Mouse (Mus musculus): Measurements from ENCODE around the gene Itga5. TPM values are rescaled to one million over a fixed set of nuclear protein-coding genes. Genes with fewer than 3 reads are reported as not detected.

Itga5 gene
- total and polyA plus RNA-seq, 2 experiments from 2014 or later, result 3.8 to 6.8 TPM

DNA sequence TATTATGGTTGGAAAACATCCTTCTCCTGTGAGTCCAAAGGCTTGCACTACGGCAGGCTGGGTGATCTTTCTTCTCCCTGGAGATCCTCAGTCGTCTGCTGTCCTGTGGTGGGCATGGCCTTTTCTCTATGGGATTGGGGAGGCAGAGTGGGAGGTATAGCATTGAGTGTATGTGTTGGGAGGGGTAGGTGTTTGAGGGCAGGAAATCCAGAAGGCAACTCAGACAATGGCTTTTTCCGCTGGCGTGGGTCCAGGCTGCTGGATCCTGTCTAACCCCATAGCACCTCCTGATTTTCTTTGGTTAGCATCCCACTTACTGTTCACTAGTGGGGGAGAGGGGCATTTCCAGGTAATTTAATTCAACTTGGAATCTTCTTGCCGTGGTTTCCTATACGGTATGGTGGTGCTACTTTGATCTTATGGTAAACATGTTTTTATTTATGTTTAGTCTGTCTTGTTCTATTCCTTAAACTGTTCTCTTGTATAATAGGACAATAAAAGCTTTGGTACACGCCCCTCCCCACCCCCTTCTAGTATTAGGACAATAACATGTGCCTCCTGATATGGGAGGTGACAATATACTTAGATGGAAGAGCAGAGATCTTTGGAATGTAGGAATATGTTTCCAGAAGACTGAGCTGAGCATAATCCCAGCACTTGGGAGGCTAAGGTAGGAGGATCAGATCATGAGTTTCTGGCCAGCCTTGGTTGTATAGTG, 17.4 kb upstream of the Itga5 start:
- Histone ChIP-seq H3K4me1 (ENCODE audit: insufficient read depth, low read length) (no peaks in the 10 kb centered on the region), H3K4me3 (ENCODE audit: low read depth, low read length) (no peak overlapping the region), H3K27me3 (ENCODE audit: insufficient read depth, low read length) (no peaks in the 10 kb centered on the region), H3K4me2 (ENCODE audit: low read depth, low read length, poor library complexity, severe bottlenecking) (no peak overlapping the region), H3K27ac (ENCODE audit: low read depth, low read length) (no peak overlapping the region), H3K9ac (replicated peaks; ENCODE audit: low read length, poor library complexity, severe bottlenecking) (no peak overlapping the region), H3K9me3 (ENCODE audit: low read length) (no peaks in the 10 kb centered on the region), H3K36me3 (ENCODE audit: insufficient read depth, low read length) (no peaks in the 10 kb centered on the region)
- whole genome bisulfite sequencing, result 71% methylated on average over 7 of the region's 7 CpGs
- no peak for TF ChIP-seq CTCF (IDR thresholded peaks at IDR 0.05)
- DNase-seq (ENCODE audit: low spot score) (no peak), ATAC-seq (ENCODE audit: low FRiP score) (no peak)

DNA sequence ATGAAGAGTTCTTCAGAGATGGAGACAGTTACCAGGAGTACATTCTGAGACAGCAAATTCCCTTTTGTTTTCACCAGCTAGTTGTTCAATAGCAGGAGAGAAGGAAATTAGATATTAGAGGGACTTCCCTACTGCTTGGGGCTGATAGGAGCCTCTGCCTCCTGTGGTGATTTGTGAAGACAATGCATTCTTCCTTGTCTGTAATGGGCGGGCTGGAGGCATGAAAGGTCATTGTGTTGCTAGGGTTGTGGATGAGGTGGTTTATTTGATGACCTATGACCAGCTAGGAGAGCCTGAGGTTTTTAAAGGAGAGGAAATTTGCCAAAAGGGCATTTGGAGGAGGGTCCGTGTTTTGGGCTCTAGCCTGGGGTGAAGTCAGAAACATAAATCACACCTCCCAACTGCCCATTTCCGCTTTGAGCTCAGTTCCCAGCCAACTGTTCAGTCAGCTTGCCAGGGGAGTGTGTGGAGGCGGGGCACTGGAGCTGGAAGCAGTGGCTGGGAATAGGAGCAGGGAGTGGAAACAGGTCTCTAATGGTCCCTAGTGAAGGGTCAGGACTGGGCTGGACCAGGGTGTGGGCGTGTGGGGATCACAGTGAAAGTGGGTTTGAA, 16.3 kb upstream of the Itga5 start:
- H3K36me3 ChIP-seq (ENCODE audit: insufficient read depth, low read length), result no peaks in the 10 kb centered on the region
- ATAC-seq (ENCODE audit: low FRiP score) (no peak), DNase-seq (ENCODE audit: low spot score) (no peak)
- WGBS, result 50% methylated on average over 5 of the region's 5 CpGs
- H3K9me3 ChIP-seq (ENCODE audit: low read length), result no peaks in the 10 kb centered on the region
- no peak overlapping the region for H3K4me3 ChIP-seq (ENCODE audit: low read depth, low read length)
- H3K27me3 ChIP-seq (ENCODE audit: insufficient read depth, low read length), result no peaks in the 10 kb centered on the region
- H3K27ac ChIP-seq (ENCODE audit: low read depth, low read length), result no peak overlapping the region
- no peak overlapping the region for H3K4me2 ChIP-seq (ENCODE audit: low read depth, low read length, poor library complexity, severe bottlenecking)
- no peak for TF ChIP-seq CTCF (IDR thresholded peaks at IDR 0.05)
- H3K4me1 ChIP-seq (ENCODE audit: insufficient read depth, low read length), result no peaks in the 10 kb centered on the region
- H3K9ac ChIP-seq (replicated peaks; ENCODE audit: low read length, poor library complexity, severe bottlenecking), result no peak overlapping the region

- H3K9me3 ChIP-seq (ENCODE audit: low read length), result no peaks in the 10 kb centered on the region
- DNase-seq (ENCODE audit: low spot score) (no peak), ATAC-seq (ENCODE audit: low FRiP score) (no peak)
- TF ChIP-seq CTCF (IDR thresholded peaks at IDR 0.05), result no peak
- no peak overlapping the region for H3K9ac ChIP-seq (replicated peaks; ENCODE audit: low read length, poor library complexity, severe bottlenecking)
- H3K36me3 ChIP-seq (ENCODE audit: insufficient read depth, low read length), result no peaks in the 10 kb centered on the region
- no peak overlapping the region for H3K4me3 ChIP-seq (ENCODE audit: low read depth, low read length)
- H3K27ac ChIP-seq (ENCODE audit: low read depth, low read length), result no peak overlapping the region
- H3K4me2 ChIP-seq (ENCODE audit: low read depth, low read length, poor library complexity, severe bottlenecking), result no peak overlapping the region
- H3K4me1 ChIP-seq (ENCODE audit: insufficient read depth, low read length), result no peaks in the 10 kb centered on the region
- H3K27me3 ChIP-seq (ENCODE audit: insufficient read depth, low read length), result no peaks in the 10 kb centered on the region
- WGBS, result 93% methylated on average over 2 of the region's 2 CpGs
Observed at GRCm38 (mm10) chr15:103382075-103382474, 15.5 kb upstream of the Itga5 start.

DNA sequence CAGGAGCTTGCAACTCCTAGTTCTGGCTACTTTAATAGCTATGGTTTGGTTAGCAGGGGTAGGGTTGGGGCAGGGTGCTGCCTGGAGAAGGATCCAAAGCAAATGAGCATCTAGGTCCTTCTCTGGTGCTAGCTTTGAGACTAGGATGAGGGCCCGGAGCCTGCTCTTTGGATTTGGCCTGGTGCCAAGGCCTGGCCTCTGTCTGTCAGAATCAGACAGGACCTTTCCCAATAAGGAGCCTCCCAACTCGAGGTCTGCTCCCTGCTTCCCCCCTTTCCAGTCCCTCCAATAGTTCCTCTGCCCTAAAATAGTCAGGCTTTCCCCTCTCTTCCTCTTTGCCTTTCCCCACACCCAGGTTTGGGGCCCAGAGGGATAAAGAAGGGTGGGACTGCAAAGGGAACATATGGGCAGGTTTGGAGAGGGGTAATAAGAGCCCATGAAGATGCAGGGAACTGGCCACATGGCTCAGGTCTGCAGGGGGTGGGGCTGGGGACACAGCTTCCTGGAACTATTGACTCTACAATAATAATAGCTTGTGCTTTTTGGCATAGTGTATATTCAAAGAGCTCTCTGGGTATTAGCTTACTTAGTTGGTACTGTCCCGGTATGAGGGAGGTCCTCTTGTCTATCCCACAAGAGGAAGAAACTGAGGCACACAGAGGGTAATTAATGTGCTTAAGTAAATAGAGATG, 12.2 kb upstream of the Itga5 start:
- WGBS, result 63% methylated on average over 3 of the region's 3 CpGs
- H3K4me3 ChIP-seq (ENCODE audit: low read depth, low read length), result no peak overlapping the region
- H3K4me2 ChIP-seq (ENCODE audit: low read depth, low read length, poor library complexity, severe bottlenecking), result no peak overlapping the region
- H3K9ac ChIP-seq (replicated peaks; ENCODE audit: low read length, poor library complexity, severe bottlenecking), result no peak overlapping the region
- H3K27me3 ChIP-seq (ENCODE audit: insufficient read depth, low read length), result no peaks in the 10 kb centered on the region
- DNase-seq (ENCODE audit: low spot score) (no peak), ATAC-seq (ENCODE audit: low FRiP score) (no peak)
- H3K36me3 ChIP-seq (ENCODE audit: insufficient read depth, low read length), result no peaks in the 10 kb centered on the region
- no peak for TF ChIP-seq CTCF (IDR thresholded peaks at IDR 0.05)
- H3K4me1 ChIP-seq (ENCODE audit: insufficient read depth, low read length), result no peaks in the 10 kb centered on the region
- no peak overlapping the region for H3K27ac ChIP-seq (ENCODE audit: low read depth, low read length)
- H3K9me3 ChIP-seq (ENCODE audit: low read length), result no peaks in the 10 kb centered on the region

DNA sequence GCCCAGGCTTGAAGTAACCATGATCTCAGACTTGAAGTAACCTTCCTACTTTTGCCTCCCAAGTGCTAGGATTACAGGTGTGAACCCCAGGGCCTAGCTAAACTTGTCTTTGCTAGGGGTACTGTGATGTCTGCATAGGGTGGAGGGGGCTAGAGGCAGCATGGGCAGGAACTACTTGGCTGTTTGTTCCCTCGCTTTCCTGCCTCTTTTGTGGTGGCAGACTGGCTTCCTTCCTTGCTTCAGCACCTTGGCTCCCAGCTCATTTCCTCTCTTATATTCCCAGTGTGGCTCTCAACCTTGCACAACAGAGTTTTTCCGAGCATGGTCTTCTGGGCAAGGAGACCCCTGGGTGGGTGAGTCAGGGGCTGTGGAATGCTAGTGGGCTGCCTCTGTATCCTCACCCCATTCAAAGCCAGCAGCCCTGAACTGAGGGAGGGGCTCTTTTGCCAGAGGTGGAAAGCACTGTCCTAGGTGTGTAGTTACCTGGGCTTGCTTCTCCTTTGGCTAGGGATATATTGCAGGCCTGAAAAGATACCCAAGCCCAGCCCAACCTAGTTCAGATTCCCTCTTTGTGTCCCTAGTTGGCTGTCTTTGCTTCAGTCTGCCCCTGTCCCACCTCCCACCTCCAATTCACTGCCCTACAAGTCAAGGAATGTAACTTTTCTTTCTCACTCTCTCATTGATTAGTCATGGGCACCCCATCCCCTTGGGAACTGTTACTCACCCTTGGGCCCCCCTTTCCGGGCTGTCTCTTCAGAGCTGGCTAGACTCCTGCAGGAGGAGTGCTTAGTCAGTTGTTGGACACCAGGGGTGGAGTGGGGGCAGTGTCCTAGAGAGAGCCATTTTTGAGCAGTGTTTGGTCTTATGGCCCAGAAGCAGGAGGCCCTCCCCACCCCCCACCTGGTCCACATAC, 11.4 kb upstream of the Itga5 start:
- DNase-seq (ENCODE audit: low spot score), result no peak
- whole genome bisulfite sequencing, result 60% methylated on average over 3 of the region's 3 CpGs
- no peak overlapping the region for H3K4me2 ChIP-seq (ENCODE audit: low read depth, low read length, poor library complexity, severe bottlenecking)

More for the DNA sequence above, 11.4 kb upstream of the Itga5 start:
- H3K4me3 ChIP-seq (ENCODE audit: low read depth, low read length), result no peak overlapping the region
- H3K27me3 ChIP-seq (ENCODE audit: insufficient read depth, low read length), result no peaks in the 10 kb centered on the region
- no peak overlapping the region for H3K27ac ChIP-seq (ENCODE audit: low read depth, low read length)
- TF ChIP-seq CTCF (IDR thresholded peaks at IDR 0.05), result no peak
- no peaks in the 10 kb centered on the region for H3K9me3 ChIP-seq (ENCODE audit: low read length)
- H3K4me1 ChIP-seq (ENCODE audit: insufficient read depth, low read length), result no peaks in the 10 kb centered on the region
- H3K36me3 ChIP-seq (ENCODE audit: insufficient read depth, low read length), result no peaks in the 10 kb centered on the region
- no peak for ATAC-seq (ENCODE audit: low FRiP score)
- no peak overlapping the region for H3K9ac ChIP-seq (replicated peaks; ENCODE audit: low read length, poor library complexity, severe bottlenecking)
